Mouse (Mus musculus) bone marrow, adult 2 months (tissue): ENCODE measurements around the gene Abhd8.

Experiments
- CTCF ChIP-seq: fragments of 200-500 bp; IDR thresholded peaks from 2 replicates; pipeline ENCODE4 v1.5.1; 2011; ENCODE audit warnings: low read length, control low read depth; ENCODE audit not compliant: control insufficient read depth, insufficient read depth
- POLR2A ChIP-seq: fragments of 200-500 bp; IDR thresholded peaks from 2 replicates; pipeline ENCODE4 v1.6.1; 2011; ENCODE audit warnings: low read depth, mild to moderate bottlenecking, control low read depth, low read length, borderline replicate concordance; ENCODE audit not compliant: control insufficient read depth

DNA sequence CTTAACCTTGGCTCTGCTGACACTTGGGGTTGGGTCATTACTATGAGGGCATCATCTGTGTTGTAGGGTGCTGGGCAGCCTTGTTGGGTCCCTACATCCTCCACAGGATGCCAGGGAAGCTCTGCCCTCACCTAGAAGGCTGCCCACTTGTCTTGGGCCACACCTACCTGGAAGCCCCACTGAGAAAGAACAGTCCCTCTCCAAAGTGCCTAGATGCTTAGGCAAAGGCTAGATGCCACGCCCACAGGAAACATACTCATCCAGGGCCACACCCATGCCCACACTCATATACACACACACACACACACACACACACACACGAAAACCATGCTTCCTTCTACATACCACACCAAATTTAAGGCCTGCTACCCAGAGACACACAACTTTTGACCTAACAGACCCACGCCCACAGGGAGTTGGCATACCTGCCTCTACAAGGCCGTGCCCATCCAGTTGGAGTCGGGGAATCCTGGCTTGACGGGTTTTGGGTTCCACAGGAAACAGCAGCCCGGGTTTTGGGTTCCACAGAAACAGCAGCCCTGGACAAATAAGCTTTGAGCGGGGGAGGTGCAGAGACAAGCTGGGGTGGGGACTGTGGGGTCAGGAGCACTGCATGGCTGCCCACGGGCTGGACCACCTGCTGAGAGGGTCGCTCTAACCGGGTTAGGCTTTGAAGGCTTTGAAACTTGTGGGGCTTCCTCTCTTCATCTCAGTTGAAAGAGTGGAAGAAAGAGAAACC is 51.8 kb downstream of the Abhd8 start:
- TF ChIP-seq CTCF, result no peak
- TF ChIP-seq POLR2A, result no peak
